Mouse (Mus musculus) liver, embryonic 13.5 days (tissue): Measurements from ENCODE around the gene Dlg5. TPM values are rescaled to one million over a fixed set of nuclear protein-coding genes. Genes with fewer than 3 reads are reported as not detected.
A peak's percentile ranks its signal among the peaks of the same experiment; 100 is the strongest.

Experiments used
- ATAC-seq: fragments of 200-750 bp; cut with Nextera tagmentation; 2 replicates; pipeline ENCODE4 v1.8.0; 2017; ENCODE audit warnings: low read depth, mild to moderate bottlenecking, moderate number of reproducible peaks, moderate library complexity
- DNase-seq: peaks from one replicate; pipeline ENCODE4 v3.0.0; 2022
- H3K27ac ChIP-seq: fragments of 300-500 bp; sonication (generic); 2 replicates; pipeline ENCODE4 v1.5.1; 2015; ENCODE audit warnings: moderate library complexity, mild to moderate bottlenecking, inconsistent platforms
- H3K27me3 ChIP-seq: fragments of 300-500 bp; sonication (generic); 2 replicates; pipeline ENCODE4 v1.6.1; 2015; ENCODE audit warnings: mild to moderate bottlenecking, inconsistent platforms
- H3K36me3 ChIP-seq: fragments of 300-500 bp; sonication (generic); 2 replicates; pipeline ENCODE4 v1.6.1; 2015; ENCODE audit warnings: mild to moderate bottlenecking, inconsistent platforms
- H3K4me1 ChIP-seq: fragments of 300-500 bp; sonication (generic); replicated peaks from 2 replicates; pipeline ENCODE4 v1.6.1; 2015; ENCODE audit warnings: inconsistent platforms
- H3K4me2 ChIP-seq: fragments of 300-500 bp; sonication (generic); 2 replicates; pipeline ENCODE4 v1.6.1; 2015; ENCODE audit warnings: inconsistent platforms, mild to moderate bottlenecking, moderate library complexity
- H3K4me3 ChIP-seq: fragments of 300-500 bp; sonication (generic); replicated peaks from 2 replicates; pipeline ENCODE4 v1.5.1; 2015; ENCODE audit warnings: mild to moderate bottlenecking, inconsistent platforms
- H3K9ac ChIP-seq: fragments of 300-500 bp; sonication (generic); 2 replicates; pipeline ENCODE4 v1.6.1; 2015; ENCODE audit warnings: mild to moderate bottlenecking, inconsistent platforms
- H3K9me3 ChIP-seq: fragments of 300-500 bp; sonication (generic); replicated peaks from 2 replicates; pipeline ENCODE4 v1.6.1; 2016; ENCODE audit warnings: inconsistent platforms
- WGBS: fragments of 180-500 bp; shearing (Covaris S2); methylation state at CpG from one replicate; pipeline ENCODE4 v1.1.7; 2015; ENCODE audit not compliant: insufficient replicate concordance; 5-methylcytosine and 5-hydroxymethylcytosine counted together
- polyA plus RNA-seq: library from polyadenylated mRNA; unstranded; fragments of >200 nt; fragmentation: Nextera tagmentation; extraction: Ambion mirVana; gene quantifications from 2 replicates; pipeline ENCODE4 v1.2.1, GENCODE M21; 2015

Dlg5 gene
- polyA plus RNA-seq, 1 experiment from 2014 or later = 1.6 TPM

- no peak overlapping the region for H3K4me3 ChIP-seq
- no peaks in the 10 kb centered on the region for H3K9me3 ChIP-seq
- 39% methylated on average over 4 of the region's 4 CpGs for WGBS
- no peaks in the 10 kb centered on the region for H3K36me3 ChIP-seq
- DNase-seq (no peak), ATAC-seq (no peak)
- H3K9ac ChIP-seq = no peak overlapping the region
- no peaks in the 10 kb centered on the region for H3K4me1 ChIP-seq
- 0 out of 2 replicates have a peak, but pooled peaks cover 5% of the 10 kb centered on the region for H3K27me3 ChIP-seq
- no peak overlapping the region for H3K27ac ChIP-seq
- no peak overlapping the region for H3K4me2 ChIP-seq
Observed at GRCm38 (mm10) chr14:24260391-24260790, 14.7 kb upstream of the Dlg5 start.

- ATAC-seq (no peak), DNase-seq (no peak)
- no peak overlapping the region for H3K4me2 ChIP-seq
- H3K27me3 ChIP-seq = peaks cover 19% of the 10 kb centered on the region
- H3K36me3 ChIP-seq = no peaks in the 10 kb centered on the region
- H3K9me3 ChIP-seq = no peaks in the 10 kb centered on the region
- H3K4me1 ChIP-seq = no peaks in the 10 kb centered on the region
- no peak overlapping the region for H3K4me3 ChIP-seq
- H3K9ac ChIP-seq = no peak overlapping the region
- 26% methylated on average over 2 of the region's 2 CpGs for WGBS
- H3K27ac ChIP-seq = no peak overlapping the region
Observed at GRCm38 (mm10) chr14:24255956-24256355, 10.2 kb upstream of the Dlg5 start.

GRCm38 (mm10) chr14:24253611-24254202 lies 8.0 kb upstream of the Dlg5 start:
- ATAC-seq (no peak), DNase-seq (no peak)
- Histone ChIP-seq H3K9ac (no peak overlapping the region), H3K27ac (no peak overlapping the region), H3K4me1 (no peaks in the 10 kb centered on the region), H3K27me3 (peaks cover 26% of the 10 kb centered on the region), H3K4me2 (no peak overlapping the region), H3K36me3 (no peaks in the 10 kb centered on the region), H3K9me3 (no peaks in the 10 kb centered on the region), H3K4me3 (no peak overlapping the region)
- 6% methylated on average over 8 of the region's 8 CpGs for WGBS

GRCm38 (mm10) chr14:24251326-24251725 lies 5.6 kb upstream of the Dlg5 start:
- 51% methylated on average over 1 of the region's 1 CpGs for WGBS

GRCm38 (mm10) chr14:24249926-24250325 lies 4.2 kb upstream of the Dlg5 start:
- no peak for ATAC-seq
- 23% methylated on average over 2 of the region's 2 CpGs for WGBS
- no peaks in the 10 kb centered on the region for H3K36me3 ChIP-seq
- H3K9ac ChIP-seq = no peak overlapping the region
- no peaks in the 10 kb centered on the region for H3K9me3 ChIP-seq
- no peak for DNase-seq
- H3K4me3 ChIP-seq = no peak overlapping the region
- no peak overlapping the region for H3K27ac ChIP-seq
- peaks cover 62% of the 10 kb centered on the region for H3K27me3 ChIP-seq
- no peaks in the 10 kb centered on the region; the same call in 1 of the 2 replicates for H3K4me1 ChIP-seq
- no peak overlapping the region for H3K4me2 ChIP-seq

More at GRCm38 (mm10) chr14:24251326-24251725, 5.6 kb upstream of the Dlg5 start:
- no peak overlapping the region for H3K9ac ChIP-seq
- no peak overlapping the region for H3K4me3 ChIP-seq
- peaks cover 48% of the 10 kb centered on the region for H3K27me3 ChIP-seq
- H3K4me2 ChIP-seq = no peak overlapping the region
- no peaks in the 10 kb centered on the region for H3K36me3 ChIP-seq
- no peak for ATAC-seq
- no peaks in the 10 kb centered on the region for H3K4me1 ChIP-seq
- H3K27ac ChIP-seq = no peak overlapping the region
- H3K9me3 ChIP-seq = no peaks in the 10 kb centered on the region
- no peak for DNase-seq

GRCm38 (mm10) chr14:24244330-24245176 lies 1.2 kb downstream of the Dlg5 start:
- Histone ChIP-seq H3K4me2 (peak overlapping the region; percentile 66), H3K9ac (peak overlapping the region; percentile 65), H3K9me3 (no peaks in the 10 kb centered on the region), H3K27me3 (peaks cover 89% of the 10 kb centered on the region), H3K36me3 (no peaks in the 10 kb centered on the region), H3K27ac (no peak overlapping the region), H3K4me3 (peak overlapping the region; percentile 62), H3K4me1 (no peaks in the 10 kb centered on the region; the same call in 1 of the 2 replicates)
- ATAC-seq (peak; percentile 51; the same call in 1 of the 2 replicates), DNase-seq (no peak)
- 2% methylated on average over 40 of the region's 40 CpGs for WGBS

GRCm38 (mm10) chr14:24242016-24242415 lies 3.7 kb downstream of the Dlg5 start:
- no peak overlapping the region for H3K9ac ChIP-seq
- no peaks in the 10 kb centered on the region; the same call in 1 of the 2 replicates for H3K4me1 ChIP-seq
- no peaks in the 10 kb centered on the region for H3K36me3 ChIP-seq
- no peak overlapping the region for H3K4me3 ChIP-seq
- H3K9me3 ChIP-seq = no peaks in the 10 kb centered on the region
- H3K27me3 ChIP-seq = peaks cover 68% of the 10 kb centered on the region
- WGBS = 55% methylated on average over 2 of the region's 2 CpGs
- H3K4me2 ChIP-seq = no peak overlapping the region
- no peak overlapping the region for H3K27ac ChIP-seq
- ATAC-seq = no peak
- DNase-seq = no peak

- Histone ChIP-seq H3K9ac (no peak overlapping the region), H3K4me1 (no peaks in the 10 kb centered on the region; the same call in 1 of the 2 replicates), H3K27ac (no peak overlapping the region), H3K4me3 (no peak overlapping the region), H3K9me3 (no peaks in the 10 kb centered on the region), H3K4me2 (no peak overlapping the region), H3K36me3 (no peaks in the 10 kb centered on the region), H3K27me3 (peaks cover 57% of the 10 kb centered on the region)
- ATAC-seq = no peak
- 51% methylated on average over 6 of the region's 6 CpGs for WGBS
- DNase-seq = no peak
Observed at GRCm38 (mm10) chr14:24240831-24241230, 4.9 kb downstream of the Dlg5 start.

- no peak for ATAC-seq
- 67% methylated on average over 11 of the region's 11 CpGs for WGBS
- no peak for DNase-seq
- no peak overlapping the region for H3K27ac ChIP-seq
- H3K27me3 ChIP-seq = peaks cover 46% of the 10 kb centered on the region
- no peak overlapping the region for H3K4me2 ChIP-seq
- peaks cover 5% of the 10 kb centered on the region; the same call in 1 of the 2 replicates for H3K4me1 ChIP-seq
- H3K9ac ChIP-seq = no peak overlapping the region
- H3K36me3 ChIP-seq = no peaks in the 10 kb centered on the region
- no peak overlapping the region for H3K4me3 ChIP-seq
- no peaks in the 10 kb centered on the region for H3K9me3 ChIP-seq
Observed at GRCm38 (mm10) chr14:24239651-24240050, 6.1 kb downstream of the Dlg5 start.

- Histone ChIP-seq H3K4me2 (no peak overlapping the region), H3K9me3 (no peaks in the 10 kb centered on the region), H3K4me3 (no peak overlapping the region), H3K4me1 (peaks cover 33% of the 10 kb centered on the region), H3K9ac (no peak overlapping the region), H3K36me3 (no peaks in the 10 kb centered on the region), H3K27me3 (peaks cover 9% of the 10 kb centered on the region), H3K27ac (no peak overlapping the region)
- no peak for ATAC-seq
- WGBS = 56% methylated on average over 3 of the region's 3 CpGs
- DNase-seq = no peak
Observed at GRCm38 (mm10) chr14:24235954-24236353, 9.8 kb downstream of the Dlg5 start.

- Histone ChIP-seq H3K27me3 (0 out of 2 replicates have a peak, but pooled peaks cover under 1% of the 10 kb centered on the region), H3K9ac (no peak overlapping the region), H3K9me3 (no peaks in the 10 kb centered on the region), H3K4me3 (no peak overlapping the region), H3K36me3 (no peaks in the 10 kb centered on the region), H3K4me2 (no peak overlapping the region), H3K4me1 (peaks cover 33% of the 10 kb centered on the region), H3K27ac (no peak overlapping the region)
- ATAC-seq = no peak
- no peak for DNase-seq
- 55% methylated on average over 2 of the region's 2 CpGs for WGBS
Observed at GRCm38 (mm10) chr14:24234411-24234810, 11.3 kb downstream of the Dlg5 start.
